Mouse (Mus musculus) forelimb bud, embryonic 11.5 days (tissue): ENCODE data around the gene Cdk8.

ENCODE experiments used
- DNase-seq: peaks from one replicate; pipeline ENCODE4 v3.0.0-alpha.2; 2012; ENCODE audit warnings: low read depth, low spot score

Gene Cdk8

GRCm38 (mm10) chr5:146232816-146233215, 1.8 kb downstream of the Cdk8 start:
- DNase-seq = no peak

GRCm38 (mm10) chr5:146234336-146234735, 3.3 kb downstream of the Cdk8 start:
- DNase-seq = no peak

- no peak for DNase-seq
Observed at GRCm38 (mm10) chr5:146238274-146238673, 7.2 kb downstream of the Cdk8 start.

GRCm38 (mm10) chr5:146240771-146241170, 9.7 kb downstream of the Cdk8 start:
- no peak for DNase-seq

- DNase-seq = no peak
Observed at GRCm38 (mm10) chr5:146241202-146241601, 10.2 kb downstream of the Cdk8 start.

- DNase-seq = no peak
Observed at GRCm38 (mm10) chr5:146245193-146245592, 14.2 kb downstream of the Cdk8 start.

GRCm38 (mm10) chr5:146245646-146246370, 14.8 kb downstream of the Cdk8 start:
- no peak for DNase-seq

GRCm38 (mm10) chr5:146246386-146246785, 15.4 kb downstream of the Cdk8 start:
- DNase-seq = no peak

- DNase-seq = no peak
Observed at GRCm38 (mm10) chr5:146247709-146248108, 16.7 kb downstream of the Cdk8 start.

GRCm38 (mm10) chr5:146248746-146249145, 17.7 kb downstream of the Cdk8 start:
- DNase-seq = no peak

GRCm38 (mm10) chr5:146250369-146251075, 19.5 kb downstream of the Cdk8 start:
- DNase-seq = no peak

GRCm38 (mm10) chr5:146251663-146252429, 20.8 kb downstream of the Cdk8 start:
- no peak for DNase-seq

GRCm38 (mm10) chr5:146253644-146254043, 22.6 kb downstream of the Cdk8 start:
- DNase-seq = no peak

GRCm38 (mm10) chr5:146260003-146260402, 29.0 kb downstream of the Cdk8 start:
- peak; percentile 4 for DNase-seq

- no peak for DNase-seq
Observed at GRCm38 (mm10) chr5:146265934-146266591, 35.0 kb downstream of the Cdk8 start.

- no peak for DNase-seq
Observed at GRCm38 (mm10) chr5:146267776-146268175, 36.7 kb downstream of the Cdk8 start.

GRCm38 (mm10) chr5:146270593-146270992, 39.6 kb downstream of the Cdk8 start:
- no peak for DNase-seq

- no peak for DNase-seq
Observed at GRCm38 (mm10) chr5:146271662-146272061, 40.6 kb downstream of the Cdk8 start.

- no peak for DNase-seq
Observed at GRCm38 (mm10) chr5:146273096-146273495, 42.1 kb downstream of the Cdk8 start.

- DNase-seq = no peak
Observed at GRCm38 (mm10) chr5:146274420-146275045, 43.5 kb downstream of the Cdk8 start.

- no peak for DNase-seq
Observed at GRCm38 (mm10) chr5:146277513-146277912, 46.5 kb downstream of the Cdk8 start.
